Mouse (Mus musculus): ENCODE data around the gene Zbtb38. TPM values are rescaled to one million over a fixed set of nuclear protein-coding genes. Genes with fewer than 3 reads are reported as not detected.

Gene Zbtb38
- total RNA-seq, 2 experiments from 2014 or later = 5.9 to 6.4 TPM

DNA sequence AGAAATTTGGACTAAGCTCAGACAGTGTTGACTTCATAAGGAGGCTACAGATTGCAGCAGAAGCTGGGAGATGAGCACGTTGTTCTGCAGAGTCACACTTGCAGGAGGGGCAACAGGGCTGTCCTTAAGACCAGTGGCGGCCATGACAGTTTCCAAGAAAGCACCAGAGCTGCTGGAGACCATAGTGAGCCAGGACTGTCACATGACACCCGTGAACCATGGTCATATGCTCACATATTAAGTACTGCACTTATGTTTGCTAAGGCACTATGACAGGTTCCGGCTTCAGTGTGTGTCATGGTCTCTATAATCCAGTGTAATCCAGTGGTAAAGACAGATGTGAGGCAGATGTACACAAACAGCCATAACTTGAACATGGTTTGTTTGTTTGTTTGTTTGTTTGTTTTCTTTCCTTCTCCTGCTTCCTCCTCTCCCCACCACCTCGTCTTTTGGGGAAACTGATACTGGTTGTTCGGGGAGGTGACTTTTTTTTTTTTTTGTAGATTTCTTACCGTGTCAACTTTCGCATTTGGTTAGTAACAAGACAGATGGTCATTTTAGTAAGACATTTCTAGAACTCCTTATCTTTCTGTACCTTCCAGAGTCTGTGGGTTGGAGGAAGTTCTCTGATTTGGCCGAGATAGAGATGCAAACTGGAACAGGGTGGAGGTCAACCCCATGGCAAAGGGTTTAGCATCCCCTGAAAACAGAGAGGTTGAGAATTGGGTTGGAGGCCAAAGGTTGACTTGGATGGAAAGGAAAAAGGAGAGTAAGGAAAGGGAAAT, 11.4 kb upstream of the Zbtb38 start:
- no peak for ATAC-seq (replicated peaks; ENCODE audit: low FRiP score, poor library complexity, severe bottlenecking)

DNA sequence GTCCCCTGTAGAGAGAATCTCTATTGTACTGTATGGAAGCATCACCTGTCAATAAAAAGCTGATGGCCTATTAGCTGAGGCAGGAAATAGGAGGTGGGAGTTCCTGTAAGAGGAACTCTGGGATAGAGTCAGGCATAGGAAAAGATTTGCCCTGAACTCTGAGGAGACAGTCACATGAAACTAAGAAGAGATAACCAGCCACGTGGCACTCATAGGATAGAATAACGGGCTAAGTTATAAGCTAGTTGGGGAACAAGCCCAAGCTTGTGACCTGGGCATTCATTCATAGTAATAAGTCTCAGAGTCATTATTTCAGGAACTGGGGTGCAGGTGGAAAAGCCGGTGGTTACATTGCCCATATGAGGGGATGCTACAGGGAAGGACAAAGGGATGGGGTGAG, 10.4 kb upstream of the Zbtb38 start:
- ATAC-seq (replicated peaks; ENCODE audit: low FRiP score, poor library complexity, severe bottlenecking) = no peak

DNA sequence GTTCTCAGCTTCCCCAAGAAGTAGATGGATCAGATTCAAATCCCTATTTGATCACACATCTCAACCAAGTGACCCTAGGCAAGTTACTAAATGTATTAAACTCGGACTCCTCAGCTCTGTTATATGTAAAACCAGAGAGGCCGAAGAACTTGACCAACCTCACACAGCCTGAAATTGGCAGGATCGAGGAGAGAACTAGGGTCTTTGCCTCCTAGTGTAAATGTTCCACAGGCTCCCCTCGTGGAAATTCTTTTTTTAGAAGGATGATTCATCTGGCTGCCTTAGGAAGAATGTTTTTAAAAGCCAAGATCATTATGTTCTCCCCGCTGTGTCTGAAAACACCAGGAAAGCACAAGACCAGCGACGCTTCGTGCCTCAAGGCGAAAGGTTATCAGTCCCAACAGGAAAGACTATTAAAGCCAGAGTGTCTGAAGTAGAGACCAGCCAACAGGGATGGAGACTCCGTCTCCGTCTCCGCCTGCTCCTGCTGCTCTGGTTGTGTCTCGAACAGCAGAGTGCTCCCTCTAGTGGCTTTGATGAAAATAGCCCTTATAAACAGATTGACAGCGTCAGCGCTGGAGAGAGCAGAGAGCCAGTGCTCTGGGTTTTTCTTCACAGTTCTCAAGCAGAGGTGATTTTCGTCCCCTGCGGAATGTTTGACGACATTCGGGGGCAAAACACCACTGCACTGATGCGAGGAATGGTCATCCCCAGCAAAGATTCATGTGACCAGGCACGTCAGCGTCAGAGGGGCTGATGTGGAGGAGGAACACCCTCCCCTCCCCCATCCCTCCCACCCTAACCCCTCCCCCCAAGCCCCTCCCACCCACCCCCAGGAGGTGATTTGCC, 6.3 kb upstream of the Zbtb38 start:
- peak; percentile 91 for ATAC-seq (replicated peaks; ENCODE audit: low FRiP score, poor library complexity, severe bottlenecking)

DNA sequence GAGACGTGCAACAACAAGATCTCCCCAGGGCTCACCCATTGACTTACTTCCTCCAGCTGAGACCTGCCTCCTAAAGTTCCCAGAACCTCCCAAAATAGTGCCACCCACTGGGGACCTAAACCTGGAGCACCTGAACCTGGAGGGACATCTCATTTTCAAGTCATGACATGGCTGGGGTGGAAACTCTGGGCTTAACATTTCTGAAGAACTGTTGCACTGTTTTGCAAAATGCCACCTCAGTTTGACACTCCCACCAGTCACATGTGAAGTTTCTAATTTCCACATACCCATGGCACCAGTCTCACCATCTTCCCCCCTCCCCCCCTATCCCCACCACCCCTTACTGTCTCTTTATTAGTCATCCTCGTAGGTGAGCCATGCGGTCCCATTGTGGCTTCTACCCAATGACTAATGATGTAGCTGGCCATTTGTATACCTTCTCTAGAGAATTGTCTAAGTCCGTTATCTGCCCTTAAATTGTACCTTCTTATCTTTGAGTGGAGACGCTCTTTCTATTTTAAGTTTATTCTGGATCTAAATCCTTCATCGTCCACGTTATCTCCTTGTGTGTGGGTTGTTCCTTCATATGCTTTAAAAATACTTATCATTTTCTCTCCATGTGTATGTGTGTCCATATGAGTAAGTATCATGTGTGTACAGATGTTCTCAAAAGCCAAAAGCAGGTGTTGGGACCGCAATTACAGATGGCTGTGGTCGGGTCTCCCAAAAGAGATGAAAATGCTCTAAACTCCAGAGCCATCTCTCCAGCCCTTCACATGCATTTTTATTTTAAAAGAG, 4.2 kb upstream of the Zbtb38 start:
- ATAC-seq (replicated peaks; ENCODE audit: low FRiP score, poor library complexity, severe bottlenecking) = no peak

DNA sequence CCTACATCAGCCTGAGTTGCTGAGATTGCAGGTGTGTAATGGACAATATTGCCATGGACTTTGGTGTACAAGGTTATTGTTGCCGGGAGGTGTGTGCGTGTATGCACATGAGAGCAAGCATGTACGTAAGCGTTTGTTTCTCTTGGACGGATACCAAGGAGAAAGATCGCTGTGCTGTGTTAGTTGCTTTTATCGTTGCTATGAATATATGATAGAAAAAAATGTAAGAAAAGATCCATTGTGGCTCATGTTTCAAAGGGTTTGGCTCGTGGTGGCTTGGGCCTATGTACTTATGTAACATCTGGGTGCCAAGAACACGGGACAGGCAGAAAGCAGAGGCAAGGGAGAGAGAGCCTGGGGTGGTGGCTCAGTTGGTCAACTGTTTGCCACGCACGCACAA, 3.1 kb upstream of the Zbtb38 start:
- ATAC-seq (replicated peaks; ENCODE audit: low FRiP score, poor library complexity, severe bottlenecking) = no peak

DNA sequence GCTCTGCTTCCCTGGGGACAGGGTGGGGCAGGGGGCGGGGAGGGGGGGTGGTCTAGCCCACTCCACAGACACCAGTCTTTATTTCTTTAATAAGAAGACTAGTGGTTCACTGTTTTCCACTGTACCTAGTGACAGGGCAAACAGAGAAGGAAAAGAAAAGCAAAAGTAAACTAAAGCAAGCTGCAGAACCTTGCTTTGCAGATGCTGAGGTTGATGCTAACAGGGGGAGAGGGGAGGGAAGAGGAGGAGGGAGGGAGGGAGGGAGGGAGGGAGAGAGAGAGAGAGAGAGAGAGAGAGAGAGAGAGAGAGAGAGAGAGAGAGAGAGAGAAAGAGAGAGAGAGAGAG, 2.0 kb upstream of the Zbtb38 start:
- no peak for ATAC-seq (replicated peaks; ENCODE audit: low FRiP score, poor library complexity, severe bottlenecking)

DNA sequence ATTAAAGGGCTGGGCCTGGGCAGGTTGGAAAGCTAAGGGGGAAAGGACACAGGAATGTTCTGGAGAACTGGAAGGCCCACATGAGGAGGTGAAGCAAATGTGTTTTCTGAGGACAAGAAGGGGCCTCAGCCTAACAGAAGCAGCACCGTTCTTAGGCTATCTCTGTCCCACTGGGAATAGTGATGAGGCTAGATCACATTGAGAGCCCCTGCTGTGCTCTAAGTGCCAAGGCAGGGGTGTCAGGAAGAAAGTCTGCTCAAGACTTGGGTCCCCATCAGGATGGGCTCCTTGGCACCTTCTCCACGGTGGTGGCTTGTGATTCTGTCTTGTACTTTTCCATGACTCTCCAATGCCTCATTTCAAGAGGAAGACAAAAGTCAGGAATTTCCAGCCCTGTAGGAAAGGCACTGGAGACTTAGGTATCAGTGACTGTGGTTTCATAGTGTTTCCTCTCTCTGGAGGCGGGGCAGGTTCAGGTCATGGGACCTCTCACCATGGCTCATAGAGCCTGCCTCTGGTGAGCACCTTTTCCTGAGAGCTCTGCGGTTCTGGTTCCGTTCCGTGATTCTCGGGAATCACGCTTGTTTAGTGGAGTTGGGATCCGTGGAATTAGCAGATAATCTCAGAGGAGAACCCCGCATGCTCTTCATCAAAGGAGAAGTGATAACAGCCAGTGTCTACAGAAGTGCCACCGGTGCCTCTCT, 1.4 kb upstream of the Zbtb38 start:
- ATAC-seq (replicated peaks; ENCODE audit: low FRiP score, poor library complexity, severe bottlenecking) = no peak

DNA sequence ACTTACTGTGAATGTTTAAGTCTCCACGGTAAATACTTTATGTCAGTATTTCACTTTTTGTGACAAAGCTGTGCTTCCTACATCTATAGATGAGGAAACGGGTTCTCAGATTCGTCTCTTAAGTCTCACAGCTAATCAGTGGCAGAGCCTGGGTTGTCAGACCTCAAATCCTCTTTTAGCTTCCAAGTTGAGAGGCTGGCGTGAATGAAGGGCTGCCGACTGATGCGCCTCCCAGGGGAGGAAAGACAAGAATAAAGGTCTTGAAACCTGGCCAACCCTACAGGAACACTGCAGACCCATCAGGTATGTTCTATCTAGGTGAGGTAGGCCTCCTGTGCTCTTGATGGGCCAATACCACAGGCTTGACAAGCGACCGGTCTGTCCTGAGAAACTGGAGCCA, 761 bp upstream of the Zbtb38 start:
- no peak for ATAC-seq (replicated peaks; ENCODE audit: low FRiP score, poor library complexity, severe bottlenecking)

DNA sequence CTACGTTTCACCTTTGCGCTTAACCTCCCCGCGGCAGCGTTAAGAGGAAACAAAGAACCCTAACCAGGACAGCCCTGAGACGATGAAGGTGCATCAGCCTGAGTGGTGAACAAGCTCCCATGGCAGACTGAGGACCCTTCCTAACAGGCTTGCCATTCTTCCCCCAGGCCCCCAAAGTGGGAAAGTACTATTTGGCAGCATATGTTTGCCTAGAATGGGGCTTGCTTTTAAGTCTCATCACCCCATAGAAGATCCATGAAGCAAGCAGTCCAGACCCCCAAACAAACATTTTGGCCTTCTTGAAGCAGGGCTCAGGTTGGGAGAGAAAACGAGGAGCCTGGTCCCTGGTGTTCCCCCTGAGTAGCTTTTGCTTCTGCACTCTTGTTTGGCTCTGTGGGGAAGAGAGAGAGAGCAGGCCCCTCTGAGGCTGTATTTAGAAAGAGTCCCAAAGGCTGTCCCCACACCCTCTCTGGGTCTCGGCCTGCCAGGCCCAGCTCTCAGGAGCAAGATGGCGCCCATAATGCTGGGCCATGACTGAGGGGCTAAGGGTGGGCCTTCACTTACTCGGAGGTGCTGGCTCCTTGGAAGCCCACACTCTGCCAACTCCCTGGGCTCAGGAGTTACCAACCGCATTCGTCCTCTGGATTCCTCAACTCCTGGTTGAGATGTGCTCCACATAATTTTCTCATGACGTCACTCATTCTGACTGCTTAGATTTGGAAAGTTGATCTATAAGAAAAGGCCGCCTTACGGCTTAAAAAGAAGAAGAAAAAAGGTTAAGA, 619 bp downstream of the Zbtb38 start:
- ATAC-seq (replicated peaks; ENCODE audit: low FRiP score, poor library complexity, severe bottlenecking) = no peak

DNA sequence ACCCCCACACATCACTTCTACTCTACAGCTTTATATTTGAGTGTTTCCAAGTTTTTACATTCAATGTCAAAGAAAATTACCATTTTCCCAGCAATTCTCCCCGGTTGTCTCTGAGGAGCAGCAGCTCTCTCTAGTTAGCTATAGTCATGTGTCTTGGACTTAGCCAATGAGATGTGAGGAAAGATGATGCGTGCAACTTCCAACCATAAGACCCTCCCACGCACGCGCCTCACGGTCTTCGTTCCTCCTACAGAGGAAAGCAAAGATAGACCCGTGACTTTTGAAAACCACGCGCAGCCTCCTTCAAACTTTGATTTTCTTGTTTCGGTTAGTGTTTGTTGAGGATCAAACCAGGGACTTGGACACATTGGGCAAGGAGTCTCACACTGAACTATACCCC, 2.0 kb downstream of the Zbtb38 start:
- no peak for ATAC-seq (replicated peaks; ENCODE audit: low FRiP score, poor library complexity, severe bottlenecking)

DNA sequence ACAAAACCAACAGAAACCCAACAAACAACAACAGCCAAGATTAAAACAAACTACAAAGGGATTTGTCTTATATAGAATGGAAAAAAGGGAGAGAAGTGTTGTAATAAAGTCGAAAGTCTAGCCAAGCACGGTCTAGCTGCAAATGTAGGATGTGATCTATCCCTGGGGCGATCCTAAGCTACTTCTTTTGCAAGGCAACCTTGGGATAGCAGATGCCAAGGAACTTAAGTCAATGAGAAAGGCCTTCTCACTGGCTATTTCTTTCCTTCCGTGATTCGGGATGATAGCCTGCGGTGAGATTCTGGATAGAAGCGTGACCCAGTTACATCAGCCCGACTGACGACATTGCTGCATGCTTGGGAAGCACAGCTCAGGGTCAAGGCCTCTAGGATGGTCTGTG, 6.1 kb downstream of the Zbtb38 start:
- ATAC-seq (replicated peaks; ENCODE audit: low FRiP score, poor library complexity, severe bottlenecking) = no peak

DNA sequence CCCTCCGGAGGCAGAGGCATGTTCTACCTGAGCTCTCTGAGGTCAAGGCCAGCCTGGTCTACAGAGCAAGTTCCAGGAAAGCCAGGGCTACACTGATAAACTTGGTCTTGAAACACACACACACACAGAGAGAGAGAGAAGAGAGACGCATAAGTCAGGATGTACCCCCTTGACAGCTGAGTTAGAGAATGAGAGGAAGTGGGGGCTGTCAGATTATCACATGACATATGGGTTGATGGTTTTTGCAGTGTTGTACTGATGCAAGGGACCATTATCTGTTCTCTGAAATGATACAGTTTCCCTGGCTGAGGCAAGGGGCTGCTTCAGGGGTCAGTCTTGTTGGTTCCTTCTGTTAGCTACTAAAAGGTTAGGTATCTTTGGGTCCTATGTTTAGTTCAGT, 7.7 kb downstream of the Zbtb38 start:
- ATAC-seq (replicated peaks; ENCODE audit: low FRiP score, poor library complexity, severe bottlenecking) = no peak

DNA sequence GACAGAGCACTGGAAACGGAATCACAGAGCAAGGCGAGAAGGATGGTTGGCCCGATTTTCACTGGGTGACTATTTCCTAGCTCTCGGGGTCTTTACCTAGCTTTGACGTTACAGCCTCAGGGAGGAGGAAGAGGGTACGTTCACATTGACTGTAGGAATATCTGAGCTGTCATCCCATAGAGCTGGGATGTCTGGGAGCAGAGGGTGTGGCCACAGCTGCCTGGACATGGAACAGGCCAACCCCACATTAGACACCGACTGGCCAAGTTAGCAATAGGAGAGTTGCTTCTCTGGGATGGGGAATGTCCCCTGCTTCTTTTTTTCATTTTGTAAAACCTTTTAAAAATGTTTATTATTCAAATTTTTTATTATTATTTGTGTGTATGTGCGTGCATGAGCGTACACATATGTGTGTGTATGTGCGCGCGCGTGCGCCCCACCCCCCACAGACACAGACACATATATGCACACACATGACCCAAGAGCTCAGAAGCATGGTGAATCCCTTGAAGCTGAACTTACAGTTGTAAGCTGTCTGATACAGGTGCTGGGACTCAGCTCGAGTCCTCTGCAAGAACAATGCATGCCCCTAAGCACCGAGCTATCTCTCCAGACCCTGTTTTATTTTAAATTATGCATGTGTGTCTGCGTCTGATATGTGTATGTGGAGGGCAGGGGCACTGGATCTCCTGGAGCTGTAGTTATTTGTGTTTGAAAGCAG, 11.1 kb downstream of the Zbtb38 start:
- ATAC-seq (replicated peaks; ENCODE audit: low FRiP score, poor library complexity, severe bottlenecking) = no peak

DNA sequence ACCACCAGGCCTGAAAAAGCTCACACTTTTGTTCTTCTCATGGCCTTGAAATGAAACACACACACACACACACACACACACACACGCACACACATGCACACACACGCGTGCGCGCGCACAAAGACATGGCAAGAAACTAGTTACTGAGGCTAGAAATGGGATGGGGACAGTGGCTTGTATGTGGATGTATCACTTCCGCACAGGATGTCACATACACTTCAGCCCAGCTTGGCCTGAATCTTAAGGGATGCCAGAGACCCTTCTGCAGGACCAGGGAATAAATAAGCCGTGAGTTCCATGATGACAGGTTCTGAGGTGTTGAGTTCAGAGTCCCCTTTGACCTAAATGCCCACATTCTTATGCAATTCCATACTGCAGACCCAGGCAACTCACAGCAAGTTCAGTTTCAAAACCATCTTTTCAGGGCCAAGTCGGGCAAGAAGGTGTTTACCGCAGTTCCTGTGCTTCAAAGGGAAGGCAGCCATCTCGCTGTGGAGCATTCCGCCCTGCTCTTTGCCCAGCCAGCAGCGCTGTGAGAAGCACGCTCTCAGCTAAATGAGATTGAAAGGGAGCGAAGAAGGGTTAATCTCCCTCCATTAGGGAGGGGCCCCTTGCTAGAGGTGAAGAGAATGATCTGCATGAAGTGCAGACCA, 11.8 kb downstream of the Zbtb38 start:
- no peak for ATAC-seq (replicated peaks; ENCODE audit: low FRiP score, poor library complexity, severe bottlenecking)

DNA sequence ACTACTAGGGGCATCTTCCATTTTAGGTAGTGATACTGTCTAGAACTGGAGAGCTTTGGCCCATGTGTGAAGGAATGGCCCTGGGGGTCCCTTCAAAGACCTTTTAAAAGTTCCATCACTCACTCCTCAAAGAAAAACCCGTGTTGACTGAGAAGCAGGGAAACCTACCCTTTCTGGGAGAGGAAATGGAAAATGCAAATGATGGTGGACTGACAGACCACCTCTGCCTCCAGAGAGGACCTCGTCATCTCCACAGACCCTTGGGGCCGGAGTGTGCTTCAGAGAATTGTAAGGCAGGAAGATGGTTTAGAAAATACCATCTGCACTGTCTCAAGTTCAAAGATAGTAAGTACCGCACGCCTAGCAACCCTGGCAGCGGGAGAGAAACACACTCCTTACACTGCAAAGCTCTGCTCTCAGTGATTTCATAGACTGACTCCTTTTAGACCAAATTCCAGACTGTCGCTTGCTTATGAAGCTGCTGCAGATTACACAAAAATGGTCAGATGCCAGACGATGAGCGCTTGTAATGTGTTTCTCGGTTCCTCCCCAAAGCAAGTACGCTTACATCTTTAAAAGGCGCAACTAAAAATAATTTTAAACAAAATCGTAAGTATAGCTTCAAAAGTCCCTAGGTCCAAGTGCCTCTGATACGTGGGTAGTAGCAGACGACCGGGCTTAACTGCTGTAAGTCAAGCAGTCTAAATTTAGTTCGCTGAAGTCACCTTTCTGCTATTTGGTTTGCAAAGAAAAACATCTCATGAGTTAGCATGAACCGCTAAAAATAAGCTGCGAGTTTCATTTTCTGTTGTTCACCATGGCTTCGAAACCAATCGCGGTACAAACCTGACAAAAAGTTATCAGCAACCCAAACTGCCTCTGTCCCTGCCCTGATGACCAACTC, 12.6 kb downstream of the Zbtb38 start:
- no peak for ATAC-seq (replicated peaks; ENCODE audit: low FRiP score, poor library complexity, severe bottlenecking)

DNA sequence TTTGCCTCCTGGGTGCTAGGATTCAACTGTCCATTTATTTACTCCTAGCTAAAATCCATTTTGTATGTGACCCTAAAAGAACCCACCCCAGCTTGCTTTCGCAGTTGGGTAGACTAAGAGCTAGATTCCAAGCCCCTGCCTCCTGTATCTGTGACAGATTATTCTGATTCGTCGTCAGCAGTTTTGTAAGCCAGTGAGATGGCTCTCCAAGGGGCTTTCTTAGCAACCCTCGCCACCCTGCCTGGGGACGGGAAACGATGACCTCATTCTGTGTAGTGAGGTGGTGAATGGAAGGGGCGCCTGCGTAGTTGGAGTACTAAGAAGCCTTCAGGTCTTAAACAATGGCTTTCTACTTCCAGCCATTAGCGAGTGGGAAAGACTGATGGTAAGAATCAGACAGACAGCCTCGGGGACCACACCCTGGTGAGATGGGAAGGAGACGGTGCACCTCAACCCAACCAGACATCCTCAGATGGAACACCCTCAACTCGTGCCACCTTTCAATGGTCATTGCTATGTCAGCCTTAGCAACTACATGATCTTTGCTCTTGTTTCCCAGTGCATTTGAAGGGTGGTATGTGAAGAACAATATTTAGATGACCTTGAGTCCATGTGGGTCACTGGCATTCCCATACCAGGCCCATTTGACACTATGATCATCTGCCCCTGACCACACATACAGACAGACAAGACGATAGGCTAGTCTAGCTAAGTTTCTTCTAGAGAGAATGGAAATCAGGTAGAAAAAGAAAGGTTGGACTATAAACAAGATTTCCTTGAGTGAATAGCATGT, 13.9 kb downstream of the Zbtb38 start:
- ATAC-seq (replicated peaks; ENCODE audit: low FRiP score, poor library complexity, severe bottlenecking) = no peak

Measured in erythroid progenitor cell, adult 5-6 weeks (primary cell).